Mouse (Mus musculus) liver, embryonic 11.5 days (tissue): ENCODE measurements at regions not wholly inside any gene's neighbourhood (a gene's known extent, or its start where the extent isn't known, plus 50 kb on each side); places are given as distances from the start of the nearest gene placed in this dataset.

Experiments used
- ATAC-seq: fragments of 200-750 bp; cut with Nextera tagmentation; replicated peaks from 2 replicates; pipeline ENCODE4 v1.8.0; 2017; ENCODE audit warnings: moderate number of reproducible peaks, mild to moderate bottlenecking, moderate TSS enrichment, moderate library complexity; ENCODE audit not compliant: low FRiP score
- DNase-seq: peaks from one replicate; pipeline ENCODE4 v3.0.0-alpha.2; 2017; ENCODE audit warnings: low spot score
- H3K27ac ChIP-seq: fragments of 300-500 bp; sonication (generic); 2 replicates; pipeline ENCODE4 v1.5.1; 2014; ENCODE audit warnings: mild to moderate bottlenecking, low read depth, low read length, control low read depth
- H3K27me3 ChIP-seq: fragments of 300-500 bp; sonication (generic); replicated peaks from 2 replicates; pipeline ENCODE4 v1.6.1; 2014; ENCODE audit warnings: low read length, mixed read lengths; ENCODE audit not compliant: control insufficient read depth, insufficient read depth
- H3K36me3 ChIP-seq: fragments of 300-500 bp; sonication (generic); 2 replicates; pipeline ENCODE4 v1.6.1; 2014; ENCODE audit warnings: mild to moderate bottlenecking, low read length, moderate library complexity, mixed read lengths; ENCODE audit not compliant: control insufficient read depth, insufficient read depth
- H3K4me1 ChIP-seq: fragments of 300-500 bp; sonication (generic); replicated peaks from 2 replicates; pipeline ENCODE4 v1.6.1; 2014; ENCODE audit warnings: low read length, mixed read lengths; ENCODE audit not compliant: control insufficient read depth, insufficient read depth
- H3K4me2 ChIP-seq: fragments of 300-500 bp; sonication (generic); 2 replicates; pipeline ENCODE4 v1.6.1; 2014; ENCODE audit warnings: mild to moderate bottlenecking, control low read depth, moderate library complexity
- H3K4me3 ChIP-seq: fragments of 300-500 bp; sonication (generic); 2 replicates; pipeline ENCODE4 v1.5.1; 2014; ENCODE audit warnings: low read depth, low read length, control low read depth
- H3K9ac ChIP-seq: fragments of 300-500 bp; sonication (generic); 2 replicates; pipeline ENCODE4 v1.6.1; 2014; ENCODE audit warnings: low read depth, low read length, control low read depth
- H3K9me3 ChIP-seq: fragments of 300-500 bp; sonication (generic); 2 replicates; pipeline ENCODE4 v1.6.1; 2016; ENCODE audit warnings: low read length, inconsistent platforms, mixed read lengths; ENCODE audit not compliant: control insufficient read depth
- WGBS: fragments of 180-500 bp; shearing (Covaris S2); extraction: QIAGEN DNeasy Blood & Tissue Kit; methylation state at CpG from one replicate; pipeline ENCODE4 v1.1.7; 2014; 5-methylcytosine and 5-hydroxymethylcytosine counted together

- ATAC-seq (no peak), DNase-seq (no peak)
- no peaks in the 10 kb centered on the region for H3K27me3 ChIP-seq
- no peak overlapping the region for H3K4me3 ChIP-seq
- WGBS, result 69% methylated on average over 3 of the region's 3 CpGs
- H3K36me3 ChIP-seq, result no peaks in the 10 kb centered on the region
- H3K9me3 ChIP-seq, result no peaks in the 10 kb centered on the region
- no peak overlapping the region for H3K9ac ChIP-seq
- no peak overlapping the region for H3K4me2 ChIP-seq
- H3K4me1 ChIP-seq, result no peaks in the 10 kb centered on the region
- no peak overlapping the region for H3K27ac ChIP-seq
Observed at GRCm38 (mm10) chr17:10065131-10065530, 254.5 kb downstream of the Qk start.

- Histone ChIP-seq H3K27ac (no peak overlapping the region), H3K36me3 (no peaks in the 10 kb centered on the region), H3K4me1 (no peaks in the 10 kb centered on the region), H3K4me2 (no peak overlapping the region), H3K9ac (no peak overlapping the region), H3K4me3 (no peak overlapping the region), H3K27me3 (no peaks in the 10 kb centered on the region), H3K9me3 (no peaks in the 10 kb centered on the region)
- WGBS, result 86% methylated on average over 8 of the region's 8 CpGs
- DNase-seq (no peak), ATAC-seq (no peak)
Observed at GRCm38 (mm10) chr17:10062546-10063100, 257.0 kb downstream of the Qk start.

DNA sequence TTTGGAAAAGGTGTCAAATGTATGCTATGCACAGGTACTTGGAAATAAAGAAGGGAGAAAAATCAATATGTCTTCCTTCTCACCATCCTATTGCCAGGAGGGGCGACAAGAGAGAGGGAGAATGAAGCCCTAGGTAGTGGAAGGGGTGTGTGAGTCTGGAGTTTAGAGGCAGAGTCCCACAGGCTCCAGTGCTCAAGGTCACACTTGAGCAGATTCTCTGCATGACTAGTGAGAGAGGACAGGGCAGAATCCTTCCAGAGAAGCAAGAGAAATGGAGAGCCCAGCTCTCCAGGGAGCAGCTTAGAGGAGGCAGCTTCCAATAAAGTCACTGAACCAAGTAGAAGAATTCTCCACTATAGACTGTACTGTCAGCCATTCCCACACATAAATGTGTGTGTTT is 261.9 kb downstream of the Qk start:
- H3K36me3 ChIP-seq, result no peaks in the 10 kb centered on the region
- H3K4me3 ChIP-seq, result no peak overlapping the region
- H3K4me1 ChIP-seq, result no peaks in the 10 kb centered on the region
- H3K9me3 ChIP-seq, result no peaks in the 10 kb centered on the region
- no peak for DNase-seq
- H3K9ac ChIP-seq, result no peak overlapping the region
- WGBS, result 43% methylated on average over 1 of the region's 1 CpGs
- no peak overlapping the region for H3K4me2 ChIP-seq
- H3K27me3 ChIP-seq, result no peaks in the 10 kb centered on the region
- H3K27ac ChIP-seq, result no peak overlapping the region
- no peak for ATAC-seq

DNA sequence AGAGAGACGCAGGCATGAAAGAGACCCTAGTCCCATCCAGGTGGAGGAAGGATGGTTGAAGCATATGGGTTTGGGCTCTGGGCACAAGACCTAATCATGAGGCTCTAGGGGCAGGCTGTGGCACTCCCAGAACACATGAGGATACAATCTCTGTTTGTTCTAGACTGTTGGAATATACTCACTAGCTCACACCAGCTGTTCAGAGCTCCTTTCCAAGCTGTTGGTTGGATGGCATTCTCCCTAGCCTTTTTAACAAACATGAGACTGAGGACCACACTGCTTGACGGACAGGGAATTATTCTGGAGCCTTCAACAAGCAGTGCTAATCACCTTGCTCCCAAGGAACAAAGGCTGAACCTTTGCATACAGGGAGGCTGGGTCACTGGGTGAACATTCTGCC is 263.6 kb downstream of the Qk start:
- H3K4me3 ChIP-seq, result no peak overlapping the region
- H3K27ac ChIP-seq, result no peak overlapping the region
- ATAC-seq (no peak), DNase-seq (no peak)
- no peaks in the 10 kb centered on the region for H3K4me1 ChIP-seq
- H3K9ac ChIP-seq, result no peak overlapping the region
- no peak overlapping the region for H3K4me2 ChIP-seq
- no peaks in the 10 kb centered on the region for H3K27me3 ChIP-seq
- H3K9me3 ChIP-seq, result no peaks in the 10 kb centered on the region
- 82% methylated on average over 2 of the region's 2 CpGs for WGBS
- no peaks in the 10 kb centered on the region for H3K36me3 ChIP-seq

DNA sequence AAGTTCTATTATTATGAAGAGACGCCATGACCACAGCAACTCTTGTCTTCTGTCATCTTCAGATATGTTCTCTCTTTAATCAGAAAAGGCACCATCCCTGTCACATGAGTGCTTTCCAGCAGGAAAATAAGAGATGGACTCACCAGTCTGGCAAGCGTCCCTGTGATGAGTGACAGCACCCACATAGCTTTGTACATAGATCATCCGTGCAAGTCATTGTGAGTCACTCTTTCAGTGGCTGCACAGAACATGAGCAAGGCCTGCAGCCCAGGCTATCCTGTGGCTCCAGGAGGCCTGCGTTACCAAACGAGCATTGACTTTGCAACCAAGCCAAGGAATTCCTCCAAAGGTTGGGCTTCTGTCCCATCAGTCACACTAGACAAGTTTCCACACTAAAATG is 265.3 kb downstream of the Qk start:
- no peaks in the 10 kb centered on the region for H3K27me3 ChIP-seq
- H3K4me1 ChIP-seq, result no peaks in the 10 kb centered on the region
- no peak overlapping the region for H3K4me3 ChIP-seq
- H3K36me3 ChIP-seq, result no peaks in the 10 kb centered on the region
- no peaks in the 10 kb centered on the region for H3K9me3 ChIP-seq
- ATAC-seq, result no peak
- DNase-seq, result no peak
- H3K4me2 ChIP-seq, result no peak overlapping the region
- WGBS, result 74% methylated on average over 5 of the region's 5 CpGs
- H3K9ac ChIP-seq, result no peak overlapping the region
- H3K27ac ChIP-seq, result no peak overlapping the region

DNA sequence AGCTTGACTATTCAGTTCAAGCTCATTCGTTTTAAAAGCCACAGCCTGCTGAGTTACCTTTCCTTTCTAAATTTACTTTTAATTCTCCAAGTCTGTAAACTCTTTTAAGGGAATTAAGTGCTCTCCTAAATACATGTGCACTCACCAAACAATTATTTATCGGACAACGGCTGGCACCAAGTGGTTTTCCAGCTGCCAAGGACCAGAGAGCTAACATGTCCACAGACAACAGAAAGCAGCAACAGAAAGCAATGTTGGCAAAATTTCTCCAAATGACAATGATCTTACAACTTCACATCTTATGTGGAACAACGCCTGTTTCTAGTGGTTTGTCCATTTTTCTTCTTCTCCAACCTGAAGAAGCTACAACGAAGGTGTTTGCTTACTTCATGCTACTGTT is 275.3 kb downstream of the Qk start:
- 80% methylated on average over 5 of the region's 5 CpGs for WGBS
- no peak overlapping the region for H3K9ac ChIP-seq

DNA sequence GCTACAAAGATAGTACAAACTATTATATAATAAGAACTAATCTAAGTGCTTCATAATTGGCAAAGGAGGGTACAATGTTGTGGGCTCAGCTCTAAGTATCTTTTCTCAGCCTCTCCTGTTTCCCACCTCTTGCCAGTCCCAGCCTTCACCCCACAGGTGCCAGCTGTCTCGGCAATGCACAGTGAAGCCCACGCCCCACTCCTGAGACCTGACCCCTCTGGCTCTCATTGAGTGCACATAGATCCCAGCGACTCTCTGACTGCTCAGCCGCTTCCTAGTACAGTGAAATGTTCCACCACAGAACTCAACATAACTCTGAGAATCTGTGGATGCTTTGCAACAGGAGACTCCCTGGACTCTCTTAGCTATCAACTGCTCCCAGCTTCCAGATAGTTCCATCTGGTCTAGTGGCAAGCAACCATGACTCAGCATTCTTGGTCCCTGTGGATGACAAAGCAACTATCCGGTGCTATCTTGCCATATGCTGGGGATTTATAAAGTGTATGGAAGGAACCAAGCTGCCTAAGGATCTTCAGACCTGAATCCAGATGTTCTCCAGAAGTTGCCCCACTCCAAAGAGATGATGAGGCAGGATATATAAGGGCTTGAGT is 277.5 kb downstream of the Qk start:
- 75% methylated on average over 5 of the region's 5 CpGs for WGBS
- no peak overlapping the region for H3K4me3 ChIP-seq
- H3K4me1 ChIP-seq, result no peaks in the 10 kb centered on the region; the same call in 1 of the 2 replicates
- H3K27me3 ChIP-seq, result no peaks in the 10 kb centered on the region
- no peak for DNase-seq
- no peaks in the 10 kb centered on the region for H3K9me3 ChIP-seq
- no peak overlapping the region for H3K27ac ChIP-seq
- H3K9ac ChIP-seq, result no peak overlapping the region
- no peak overlapping the region for H3K4me2 ChIP-seq
- ATAC-seq, result peak; percentile 81
- no peaks in the 10 kb centered on the region for H3K36me3 ChIP-seq

More for the DNA sequence above, 275.3 kb downstream of the Qk start:
- DNase-seq, result no peak
- Histone ChIP-seq H3K4me1 (no peaks in the 10 kb centered on the region; the same call in 1 of the 2 replicates), H3K4me2 (no peak overlapping the region), H3K9me3 (no peaks in the 10 kb centered on the region), H3K36me3 (no peaks in the 10 kb centered on the region), H3K27me3 (no peaks in the 10 kb centered on the region), H3K27ac (no peak overlapping the region), H3K4me3 (no peak overlapping the region)
- ATAC-seq, result no peak

DNA sequence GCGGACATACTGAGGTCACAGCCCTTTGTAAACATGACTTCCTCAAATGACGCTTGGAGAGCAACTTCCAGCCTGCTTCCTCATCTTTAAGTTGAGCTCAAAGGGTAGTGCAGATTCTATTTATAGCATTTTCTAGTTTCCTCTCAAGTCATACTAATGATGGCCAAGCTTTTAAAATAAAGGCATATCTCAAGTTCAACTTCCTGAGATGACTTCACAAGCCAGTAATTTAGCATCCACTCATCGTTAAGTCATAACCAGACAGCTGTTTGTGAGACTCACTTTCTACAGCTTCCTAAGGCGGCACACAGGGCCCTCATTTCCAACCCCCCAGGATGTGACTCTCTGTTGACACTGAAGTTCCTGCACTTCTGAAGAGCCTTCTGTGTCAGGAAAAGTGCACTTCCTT is 278.7 kb downstream of the Qk start:
- no peak overlapping the region for H3K27ac ChIP-seq
- no peak overlapping the region for H3K4me2 ChIP-seq
- no peak overlapping the region for H3K4me3 ChIP-seq
- H3K4me1 ChIP-seq, result no peaks in the 10 kb centered on the region; the same call in 1 of the 2 replicates
- H3K27me3 ChIP-seq, result no peaks in the 10 kb centered on the region
- 37% methylated on average over 4 of the region's 4 CpGs for WGBS
- ATAC-seq, result no peak
- DNase-seq, result no peak
- H3K9ac ChIP-seq, result no peak overlapping the region
- no peaks in the 10 kb centered on the region for H3K36me3 ChIP-seq
- H3K9me3 ChIP-seq, result no peaks in the 10 kb centered on the region

DNA sequence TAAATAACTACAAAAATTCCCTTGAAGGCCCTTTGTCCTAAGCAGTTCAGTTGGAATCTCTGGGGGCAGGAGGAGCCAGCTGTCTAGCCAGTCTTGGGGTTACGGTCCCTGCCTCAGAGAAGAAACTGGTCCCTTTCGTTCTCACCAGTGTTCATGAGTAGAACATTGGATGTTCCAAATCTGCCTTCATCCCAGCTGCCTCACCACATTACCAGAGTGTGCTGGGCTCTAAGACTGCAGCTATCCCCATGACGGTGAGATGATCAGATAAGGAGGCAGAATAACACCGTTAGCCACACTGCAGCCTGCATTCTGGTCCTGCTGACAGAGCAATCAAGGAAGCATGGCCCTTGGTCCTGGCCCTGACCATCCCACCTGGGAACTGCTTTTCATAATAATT is 279.3 kb downstream of the Qk start:
- Histone ChIP-seq H3K9me3 (no peaks in the 10 kb centered on the region), H3K27me3 (no peaks in the 10 kb centered on the region), H3K9ac (no peak overlapping the region), H3K36me3 (no peaks in the 10 kb centered on the region), H3K4me1 (no peaks in the 10 kb centered on the region; the same call in 1 of the 2 replicates), H3K4me2 (no peak overlapping the region), H3K4me3 (no peak overlapping the region), H3K27ac (no peak overlapping the region; the same call in 1 of the 2 replicates)
- no peak for ATAC-seq
- WGBS, result 44% methylated on average over 4 of the region's 4 CpGs
- no peak for DNase-seq
